Mouse (Mus musculus) heart, postnatal 25 days (tissue): ENCODE measurements around the gene Naa80. TPM values are rescaled to one million over a fixed set of nuclear protein-coding genes. Genes with fewer than 3 reads are reported as not detected.
A peak's percentile ranks its signal among the peaks of the same experiment; 100 is the strongest.

ENCODE experiments used
- DNase-seq: peaks from one replicate; pipeline ENCODE4 v3.0.0; 2022; ENCODE audit warnings: low spot score
- intact Hi-C: fragments of 180-260 bp; cut with DNase I; formaldehyde crosslinking; loops from one replicate; pipeline ENCODE4 v1.15.1; 2025
- total RNA-seq, 2 experiments: library from RNA; stranded (reverse); gene quantifications; 2 replicates each; pipeline ENCODE4 v1.2.3; 2021

Gene Naa80
- total RNA-seq, 2 experiments from 2014 or later = 14.0 to 18.4 TPM

GRCm38 (mm10) chr9:107590058-107590772, 11.5 kb downstream of the Naa80 start:
- no peak for DNase-seq
- intact Hi-C loops = no loop called here

GRCm38 (mm10) chr9:107590773-107591060, 12.0 kb downstream of the Naa80 start:
- no peak for DNase-seq
- intact Hi-C loops = no loop called here

- no peak for DNase-seq
- intact Hi-C loops = no loop called here
These were observed 14.7 kb downstream of the Naa80 start for GRCm38 (mm10) chr9:107593101-107593976.

GRCm38 (mm10) chr9:107594281-107595062, 15.8 kb downstream of the Naa80 start:
- DNase-seq = no peak
- intact Hi-C loops = no loop called here

- intact Hi-C loops = no loop called here
These were observed 18.2 kb downstream of the Naa80 start for GRCm38 (mm10) chr9:107596619-107597569.

GRCm38 (mm10) chr9:107598385-107598784, 19.7 kb downstream of the Naa80 start:
- intact Hi-C loops = no loop called here
- no peak for DNase-seq

More at GRCm38 (mm10) chr9:107596619-107597569, 18.2 kb downstream of the Naa80 start:
- peak; percentile 59 for DNase-seq

GRCm38 (mm10) chr9:107599433-107599832, 20.7 kb downstream of the Naa80 start:
- intact Hi-C loops = no loop called here
- no peak for DNase-seq

GRCm38 (mm10) chr9:107599842-107600241, 21.2 kb downstream of the Naa80 start:
- intact Hi-C loops = loop anchor here (5.0 kb wide), 1 partner anchor 137 kb away; no protein-coding TSS in a partner anchor
- DNase-seq = no peak

GRCm38 (mm10) chr9:107600745-107601144, 22.1 kb downstream of the Naa80 start:
- intact Hi-C loops = loop anchor here (5.0 kb wide), 1 partner anchor 137 kb away; no protein-coding TSS in a partner anchor
- DNase-seq = no peak

- intact Hi-C loops = loop anchor here (5.0 kb wide), 1 partner anchor 136 kb away; no protein-coding TSS in a partner anchor
These were observed 22.6 kb downstream of the Naa80 start for GRCm38 (mm10) chr9:107601275-107601674.

GRCm38 (mm10) chr9:107602068-107602648, 23.5 kb downstream of the Naa80 start:
- peak; percentile 79 for DNase-seq
- intact Hi-C loops = loop anchor here (1.0 to 5.0 kb wide), 3 partner anchors 42 to 135 kb away; no protein-coding TSS in a partner anchor

More at GRCm38 (mm10) chr9:107601275-107601674, 22.6 kb downstream of the Naa80 start:
- no peak for DNase-seq

- intact Hi-C loops = loop anchor here (5.0 kb wide), 1 partner anchor 134 kb away; no protein-coding TSS in a partner anchor
These were observed 24.6 kb downstream of the Naa80 start for GRCm38 (mm10) chr9:107603251-107603650.

GRCm38 (mm10) chr9:107605041-107605661, 26.5 kb downstream of the Naa80 start:
- intact Hi-C loops = no loop called here
- DNase-seq = no peak

More at GRCm38 (mm10) chr9:107603251-107603650, 24.6 kb downstream of the Naa80 start:
- DNase-seq = no peak

GRCm38 (mm10) chr9:107606591-107606990, 27.9 kb downstream of the Naa80 start:
- intact Hi-C loops = no loop called here
- DNase-seq = no peak

GRCm38 (mm10) chr9:107607036-107607435, 28.3 kb downstream of the Naa80 start:
- DNase-seq = no peak
- intact Hi-C loops = no loop called here

- intact Hi-C loops = no loop called here
- no peak for DNase-seq
These were observed 29.1 kb downstream of the Naa80 start for GRCm38 (mm10) chr9:107607653-107608245.

GRCm38 (mm10) chr9:107608741-107609432, 30.2 kb downstream of the Naa80 start, which contains the start of gene Sema3b:
Gene Sema3b (minus strand): TSS chr9:107609229.
- DNase-seq = no peak
- intact Hi-C loops = no loop called here
